Mouse (Mus musculus): ENCODE measurements around the gene Krt72.

DNA sequence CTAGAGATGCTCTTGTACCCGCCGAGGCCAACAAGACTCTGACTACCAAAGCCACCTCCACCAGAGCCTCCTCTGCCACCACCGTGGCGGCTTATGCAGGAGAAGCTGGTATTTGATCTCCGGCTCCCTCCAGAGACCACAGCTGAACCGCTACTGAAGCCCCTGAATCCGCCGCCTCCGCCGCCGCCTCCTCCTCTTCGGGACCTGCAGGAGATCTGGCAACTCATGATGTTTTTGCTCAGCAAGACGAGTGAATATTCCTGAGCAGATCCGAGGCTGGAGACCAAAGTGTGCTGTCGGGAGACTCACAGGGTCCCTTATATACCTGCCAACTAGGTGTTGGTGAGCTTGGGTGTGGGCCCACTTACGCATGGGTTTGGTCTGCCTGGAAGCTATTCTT, 31.6 kb upstream of the Krt72 start, which contains the start of gene Krt2:
- no peak for TF ChIP-seq CTCF (IDR thresholded peaks at IDR 0.05; ENCODE audit: low read depth, low read length)
- TF ChIP-seq POLR2A (IDR thresholded peaks at IDR 0.05; ENCODE audit: borderline replicate concordance, low read depth, low read length): no peak
